Mouse (Mus musculus) liver, embryonic 18 days (tissue): ENCODE measurements around the gene Gm9972. TPM values are rescaled to one million over a fixed set of nuclear protein-coding genes. Genes with fewer than 3 reads are reported as not detected.

Experiments
- polyA plus RNA-seq: library from polyadenylated mRNA; depleted of rRNA; stranded (reverse); fragments of >200 nt; gene quantifications from 2 replicates; pipeline ENCODE4 v1.2.3, GENCODE M21; 2012; rRNA removed

Gene Gm9972
- polyA plus RNA-seq: not detected in 2 replicates

GRCm38 (mm10) chr11:43035446-43035845 lies at the start of gene Gm9972:
TSS of gene Gm9972 (plus strand) at chr11:43035746.

Other genes starting within 250 kb of the Gm9972 start
- gene Atp10b, start 114.1 kb downstream of the Gm9972 start, polyA plus RNA-seq: not detected in 2 replicates